Mouse (Mus musculus): ENCODE data around the gene Zfp385b. TPM values are rescaled to one million over a fixed set of nuclear protein-coding genes. Genes with fewer than 3 reads are reported as not detected.
A peak's percentile ranks its signal among the peaks of the same experiment; 100 is the strongest.

The Zfp385b gene
- polyA plus RNA-seq, 1 experiment from 2014 or later, result 8.3 TPM

DNA sequence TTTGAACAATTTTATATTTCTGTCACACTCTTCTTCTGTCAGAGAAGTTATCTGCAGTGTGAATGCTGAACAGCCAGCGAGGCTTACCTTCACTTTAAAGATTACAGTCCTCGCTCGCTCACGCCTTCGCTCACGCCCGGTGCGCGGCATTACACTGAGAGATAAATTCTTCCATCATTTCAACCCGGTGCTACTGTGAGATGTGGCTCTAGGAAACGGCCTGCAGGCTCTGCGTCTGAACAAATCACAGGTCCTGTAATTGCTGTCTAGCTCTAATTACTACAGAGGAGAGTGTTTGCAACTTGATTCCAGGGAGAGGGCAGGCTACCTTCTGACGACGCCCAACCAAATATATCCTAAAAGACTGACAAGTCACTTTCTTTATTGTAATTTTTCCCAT, 300.1 kb downstream of the Zfp385b start:
- WGBS, result under 1% methylated on average over 14 of the region's 14 CpGs

DNA sequence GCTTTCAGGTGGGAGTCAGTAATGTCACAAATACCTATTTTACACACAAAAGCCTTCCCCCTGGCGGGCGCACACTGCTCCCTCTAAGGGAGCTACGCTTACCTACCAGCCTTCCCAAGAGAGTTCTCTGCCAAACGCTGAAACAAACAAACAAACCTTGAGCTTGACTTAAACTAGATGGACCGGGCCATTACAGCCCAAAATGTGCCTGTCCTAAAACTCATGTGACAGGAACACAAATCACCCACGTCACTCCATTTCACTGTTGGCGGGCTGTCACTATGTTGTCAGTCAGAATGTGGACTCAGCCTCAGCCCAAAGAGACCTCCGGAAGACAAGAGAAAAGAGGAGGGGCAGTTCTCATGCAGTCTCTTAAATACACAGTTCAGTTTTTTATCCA, 300.7 kb downstream of the Zfp385b start:
- ATAC-seq (replicated peaks), result 0 out of 2 replicates have a peak, but pooled peaks have one; percentile 51
- Histone ChIP-seq H3K9ac (replicated peaks) (no peak overlapping the region), H3K9me3 (no peaks in the 10 kb centered on the region), H3K36me3 (no peaks in the 10 kb centered on the region), H3K4me1 (peaks cover 13% of the 10 kb centered on the region), H3K4me2 (replicated peaks) (peak overlapping the region; percentile 60), H3K27me3 (no peaks in the 10 kb centered on the region), H3K27ac (replicated peaks) (no peak overlapping the region), H3K4me3 (peak overlapping the region; percentile 40)
- WGBS, result 6% methylated on average over 8 of the region's 8 CpGs

More for the DNA sequence above, 300.1 kb downstream of the Zfp385b start:
- H3K4me2 ChIP-seq (replicated peaks), result peak overlapping the region; percentile 60
- no peak overlapping the region for H3K27ac ChIP-seq (replicated peaks)
- peak overlapping the region; percentile 27; the same call in 1 of the 2 replicates for H3K9ac ChIP-seq (replicated peaks)
- peak; percentile 76 for ATAC-seq (replicated peaks)
- H3K36me3 ChIP-seq, result no peaks in the 10 kb centered on the region
- peak overlapping the region; percentile 40 for H3K4me3 ChIP-seq
- no peaks in the 10 kb centered on the region for H3K9me3 ChIP-seq
- peaks cover 13% of the 10 kb centered on the region for H3K4me1 ChIP-seq
- no peaks in the 10 kb centered on the region for H3K27me3 ChIP-seq

DNA sequence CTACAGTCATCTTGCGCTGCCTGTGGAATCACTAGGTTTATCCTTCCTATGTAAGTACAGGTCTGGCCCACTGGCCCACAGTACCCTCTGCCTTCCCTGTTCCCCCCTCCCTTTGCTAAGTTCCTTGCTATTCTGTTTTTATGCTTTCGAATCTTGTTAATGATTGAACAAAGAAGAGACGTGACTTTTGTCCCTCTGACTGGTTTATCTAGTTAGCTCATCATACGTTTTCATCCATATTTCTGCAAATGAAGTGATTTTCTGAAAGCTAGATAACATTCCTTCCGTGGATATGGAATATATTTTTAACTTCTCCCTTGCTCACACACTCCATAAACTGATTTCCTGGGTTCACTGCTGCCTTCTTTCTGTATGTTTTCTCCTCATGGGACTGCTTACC, 302.8 kb downstream of the Zfp385b start:
- Histone ChIP-seq H3K4me1 (peaks cover 13% of the 10 kb centered on the region), H3K9me3 (no peaks in the 10 kb centered on the region), H3K36me3 (no peaks in the 10 kb centered on the region), H3K4me3 (no peak overlapping the region), H3K27ac (replicated peaks) (no peak overlapping the region), H3K27me3 (no peaks in the 10 kb centered on the region), H3K4me2 (replicated peaks) (no peak overlapping the region), H3K9ac (replicated peaks) (no peak overlapping the region)
- 83% methylated on average over 5 of the region's 5 CpGs for WGBS
- no peak for ATAC-seq (replicated peaks)

- ATAC-seq (replicated peaks), result no peak
- peaks cover 13% of the 10 kb centered on the region for H3K4me1 ChIP-seq
- no peak overlapping the region for H3K4me3 ChIP-seq
- no peaks in the 10 kb centered on the region for H3K36me3 ChIP-seq
- no peaks in the 10 kb centered on the region for H3K9me3 ChIP-seq
- no peak overlapping the region for H3K27ac ChIP-seq (replicated peaks)
- H3K4me2 ChIP-seq (replicated peaks), result no peak overlapping the region
- no peaks in the 10 kb centered on the region for H3K27me3 ChIP-seq
- WGBS, result 68% methylated on average over 6 of the region's 6 CpGs
- no peak overlapping the region for H3K9ac ChIP-seq (replicated peaks)
Observed at GRCm38 (mm10) chr2:77515654-77516053, 303.8 kb downstream of the Zfp385b start.

DNA sequence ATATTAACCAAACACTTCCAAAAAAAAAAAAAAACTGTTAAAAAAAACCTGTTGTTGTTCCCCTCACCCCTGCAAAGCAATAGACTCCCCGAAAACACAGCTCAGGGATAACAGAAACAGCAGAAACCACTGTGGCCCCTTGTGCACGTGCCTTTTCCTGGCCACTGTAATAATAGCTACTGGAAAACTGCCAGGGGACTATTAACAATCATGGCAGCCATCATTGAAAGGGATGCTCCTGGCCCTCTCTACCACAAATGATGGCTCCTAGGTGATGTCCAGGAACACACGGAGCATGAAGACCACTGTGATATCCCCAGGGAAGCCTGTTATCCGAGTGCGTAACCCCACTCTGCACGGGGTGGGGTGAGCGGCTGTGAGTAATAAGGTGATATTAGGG, 304.4 kb downstream of the Zfp385b start:
- H3K4me1 ChIP-seq, result peaks cover 13% of the 10 kb centered on the region
- no peaks in the 10 kb centered on the region for H3K9me3 ChIP-seq
- no peaks in the 10 kb centered on the region for H3K27me3 ChIP-seq
- no peak for ATAC-seq (replicated peaks)
- no peak overlapping the region for H3K4me3 ChIP-seq
- no peak overlapping the region for H3K9ac ChIP-seq (replicated peaks)
- no peak overlapping the region for H3K4me2 ChIP-seq (replicated peaks)
- no peaks in the 10 kb centered on the region for H3K36me3 ChIP-seq
- H3K27ac ChIP-seq (replicated peaks), result no peak overlapping the region
- WGBS, result 70% methylated on average over 7 of the region's 7 CpGs

DNA sequence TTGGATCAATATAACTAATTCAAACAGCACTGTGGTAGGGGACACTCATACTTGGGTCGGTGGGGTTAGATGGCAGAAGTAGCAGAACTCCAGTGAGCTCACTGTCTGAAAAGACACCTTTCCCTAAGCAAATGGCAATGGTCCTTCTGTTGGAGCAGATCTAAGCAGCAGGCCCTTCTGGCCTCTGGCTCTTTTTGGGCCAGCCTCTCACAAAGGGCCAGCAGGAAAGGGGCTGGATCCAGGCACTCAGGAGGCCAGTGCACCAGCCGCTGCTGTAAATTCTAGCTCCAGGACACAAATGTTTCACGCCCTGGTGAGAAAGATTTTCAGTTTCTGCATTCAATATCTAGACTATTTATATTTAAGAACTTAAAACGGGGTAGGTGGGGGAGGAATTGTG, 305.0 kb downstream of the Zfp385b start:
- WGBS, result 72% methylated on average over 4 of the region's 4 CpGs
- ATAC-seq (replicated peaks), result no peak

GRCm38 (mm10) chr2:77508731-77509130, 310.7 kb downstream of the Zfp385b start:
- no peak for ATAC-seq (replicated peaks)
- H3K9me3 ChIP-seq, result no peaks in the 10 kb centered on the region
- no peak overlapping the region for H3K9ac ChIP-seq (replicated peaks)
- 85% methylated on average over 6 of the region's 6 CpGs for WGBS
- peaks cover 7% of the 10 kb centered on the region for H3K4me1 ChIP-seq
- H3K4me2 ChIP-seq (replicated peaks), result no peak overlapping the region
- H3K27me3 ChIP-seq, result no peaks in the 10 kb centered on the region
- no peak overlapping the region for H3K4me3 ChIP-seq
- no peaks in the 10 kb centered on the region for H3K36me3 ChIP-seq
- H3K27ac ChIP-seq (replicated peaks), result no peak overlapping the region

More for the DNA sequence above, 305.0 kb downstream of the Zfp385b start:
- H3K4me1 ChIP-seq, result peaks cover 9% of the 10 kb centered on the region
- H3K9ac ChIP-seq (replicated peaks), result no peak overlapping the region
- no peak overlapping the region for H3K4me3 ChIP-seq
- no peak overlapping the region for H3K4me2 ChIP-seq (replicated peaks)
- no peaks in the 10 kb centered on the region for H3K36me3 ChIP-seq
- H3K27ac ChIP-seq (replicated peaks), result no peak overlapping the region
- H3K9me3 ChIP-seq, result no peaks in the 10 kb centered on the region
- no peaks in the 10 kb centered on the region for H3K27me3 ChIP-seq

- peak; percentile 68 for ATAC-seq (replicated peaks)
- H3K27ac ChIP-seq (replicated peaks), result no peak overlapping the region
- peak overlapping the region; percentile 25 for H3K4me2 ChIP-seq (replicated peaks)
- WGBS, result 2% methylated on average over 7 of the region's 7 CpGs
- no peaks in the 10 kb centered on the region for H3K36me3 ChIP-seq
- H3K4me3 ChIP-seq, result 0 out of 2 replicates have a peak overlapping the region, but pooled peaks have one; percentile 7
- no peaks in the 10 kb centered on the region for H3K9me3 ChIP-seq
- H3K27me3 ChIP-seq, result no peaks in the 10 kb centered on the region
- peaks cover 18% of the 10 kb centered on the region for H3K4me1 ChIP-seq
- H3K9ac ChIP-seq (replicated peaks), result no peak overlapping the region
Observed at GRCm38 (mm10) chr2:77506308-77506707, 313.1 kb downstream of the Zfp385b start.

DNA sequence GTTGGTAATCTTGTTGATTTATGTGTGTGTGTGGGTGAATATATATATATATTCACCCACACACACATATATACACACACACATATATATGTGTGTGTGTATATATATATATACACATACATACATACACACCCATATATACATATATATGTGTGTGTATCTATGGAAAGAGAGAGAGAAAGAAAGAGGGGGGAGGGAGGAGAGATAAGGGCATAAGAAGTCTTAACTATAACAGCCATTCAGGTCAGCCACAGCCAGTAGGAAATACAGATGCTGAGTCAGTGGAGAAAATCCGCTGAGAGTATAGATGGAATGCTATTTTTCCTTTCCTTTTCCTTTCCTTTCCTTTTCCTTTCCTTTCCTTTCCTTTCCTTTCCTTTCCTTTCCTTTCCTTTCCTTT, 313.8 kb downstream of the Zfp385b start:
- H3K4me3 ChIP-seq, result no peak overlapping the region
- H3K9ac ChIP-seq (replicated peaks), result no peak overlapping the region
- no peak for ATAC-seq (replicated peaks)
- H3K4me1 ChIP-seq, result peaks cover 18% of the 10 kb centered on the region
- no peak overlapping the region for H3K27ac ChIP-seq (replicated peaks)
- H3K27me3 ChIP-seq, result no peaks in the 10 kb centered on the region
- H3K36me3 ChIP-seq, result no peaks in the 10 kb centered on the region
- H3K9me3 ChIP-seq, result no peaks in the 10 kb centered on the region
- no peak overlapping the region for H3K4me2 ChIP-seq (replicated peaks)
- 96% methylated on average over 1 of the region's 1 CpGs for WGBS

- Histone ChIP-seq H3K27ac (replicated peaks) (no peak overlapping the region), H3K9me3 (no peaks in the 10 kb centered on the region), H3K4me3 (no peak overlapping the region), H3K36me3 (no peaks in the 10 kb centered on the region), H3K4me1 (peaks cover 18% of the 10 kb centered on the region), H3K9ac (replicated peaks) (no peak overlapping the region), H3K4me2 (replicated peaks) (no peak overlapping the region), H3K27me3 (no peaks in the 10 kb centered on the region)
- ATAC-seq (replicated peaks), result no peak
- 87% methylated on average over 6 of the region's 6 CpGs for WGBS
Observed at GRCm38 (mm10) chr2:77503674-77504351, 315.6 kb downstream of the Zfp385b start.

DNA sequence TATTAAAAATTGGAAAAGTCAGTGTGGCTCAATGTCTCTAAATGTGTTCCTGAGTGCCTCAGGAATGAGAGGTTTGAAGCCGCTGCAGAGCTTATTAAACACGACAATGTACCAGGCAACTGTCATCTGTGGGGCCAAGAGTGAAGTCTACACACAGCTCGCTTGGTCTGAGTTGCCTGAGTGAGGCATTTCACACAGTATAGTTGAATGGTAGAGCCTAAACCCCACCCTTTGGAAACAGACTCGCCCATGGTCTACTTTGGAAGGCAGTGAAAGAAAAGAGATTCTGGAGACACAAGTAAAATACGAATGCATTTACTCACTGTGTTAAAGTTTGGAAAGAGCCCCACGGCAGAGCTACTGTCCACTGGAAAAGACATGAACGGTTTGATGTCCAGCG, 316.2 kb downstream of the Zfp385b start:
- Histone ChIP-seq H3K4me2 (replicated peaks) (no peak overlapping the region), H3K9me3 (no peaks in the 10 kb centered on the region), H3K27ac (replicated peaks) (no peak overlapping the region), H3K9ac (replicated peaks) (no peak overlapping the region), H3K36me3 (no peaks in the 10 kb centered on the region), H3K27me3 (no peaks in the 10 kb centered on the region), H3K4me1 (peaks cover 18% of the 10 kb centered on the region), H3K4me3 (no peak overlapping the region)
- 87% methylated on average over 8 of the region's 8 CpGs for WGBS
- ATAC-seq (replicated peaks), result no peak

DNA sequence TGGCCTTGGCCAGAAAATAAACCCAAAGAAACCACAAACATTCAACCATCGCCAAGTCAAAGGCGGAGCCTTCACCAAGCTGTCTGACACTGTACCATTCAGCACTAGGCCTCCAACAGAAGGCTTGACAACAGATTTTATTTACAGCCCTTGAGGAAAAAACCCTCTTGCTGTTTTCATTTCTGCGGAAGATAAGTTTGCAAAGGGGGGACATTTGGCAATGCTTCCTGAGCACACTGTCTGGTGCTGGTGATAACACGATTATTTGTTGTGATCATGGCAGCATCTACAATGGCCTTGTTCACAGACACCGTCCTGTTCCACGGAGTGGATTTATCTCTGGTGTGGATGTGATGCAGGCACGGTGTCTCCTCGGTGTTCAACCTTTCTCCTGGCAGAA, 317.0 kb downstream of the Zfp385b start:
- H3K27ac ChIP-seq (replicated peaks), result no peak overlapping the region
- 67% methylated on average over 8 of the region's 8 CpGs for WGBS
- peak; percentile 72; the same call in 1 of the 2 replicates for ATAC-seq (replicated peaks)

GRCm38 (mm10) chr2:77500480-77500879, 319.0 kb downstream of the Zfp385b start:
- Histone ChIP-seq H3K36me3 (no peaks in the 10 kb centered on the region), H3K9ac (replicated peaks) (no peak overlapping the region)

More for the DNA sequence above, 317.0 kb downstream of the Zfp385b start:
- Histone ChIP-seq H3K9ac (replicated peaks) (no peak overlapping the region), H3K4me2 (replicated peaks) (no peak overlapping the region), H3K4me3 (no peak overlapping the region), H3K4me1 (peaks cover 18% of the 10 kb centered on the region), H3K36me3 (no peaks in the 10 kb centered on the region), H3K27me3 (no peaks in the 10 kb centered on the region), H3K9me3 (no peaks in the 10 kb centered on the region)

More at GRCm38 (mm10) chr2:77500480-77500879, 319.0 kb downstream of the Zfp385b start:
- Histone ChIP-seq H3K27me3 (no peaks in the 10 kb centered on the region), H3K4me3 (no peak overlapping the region), H3K4me2 (replicated peaks) (no peak overlapping the region), H3K27ac (replicated peaks) (no peak overlapping the region), H3K9me3 (no peaks in the 10 kb centered on the region), H3K4me1 (peaks cover 11% of the 10 kb centered on the region; the same call in 1 of the 2 replicates)
- no peak for ATAC-seq (replicated peaks)
- WGBS, result 35% methylated on average over 6 of the region's 6 CpGs

Data from forebrain, embryonic 15.5 days (tissue).